Mouse (Mus musculus) lung, embryonic 14.5 days (tissue): ENCODE measurements at regions not wholly inside any gene's neighbourhood (a gene's known extent, or its start where the extent isn't known, plus 50 kb on each side); places are given as distances from the start of the nearest gene placed in this dataset.
A peak's percentile ranks its signal among the peaks of the same experiment; 100 is the strongest.

Experiments
- ATAC-seq: fragments of 200-750 bp; cut with Nextera tagmentation; 2 replicates; pipeline ENCODE4 v1.8.0; 2017; ENCODE audit warnings: mild to moderate bottlenecking, moderate TSS enrichment, moderate library complexity; ENCODE audit not compliant: insufficient read depth
- DNase-seq: peaks from one replicate; pipeline ENCODE4 v3.0.0-alpha.2; 2015
- H3K27ac ChIP-seq: fragments of 300-500 bp; sonication (generic); 2 replicates; pipeline ENCODE4 v1.5.1; 2014; ENCODE audit warnings: low read depth, mild to moderate bottlenecking, moderate library complexity
- H3K27me3 ChIP-seq: fragments of 300-500 bp; sonication (generic); 2 replicates; pipeline ENCODE4 v1.6.1; 2014; ENCODE audit warnings: low read length, control low read depth; ENCODE audit not compliant: insufficient read depth
- H3K36me3 ChIP-seq: fragments of 300-500 bp; sonication (generic); 2 replicates; pipeline ENCODE4 v1.6.1; 2014; ENCODE audit warnings: control low read depth; ENCODE audit not compliant: insufficient read depth
- H3K4me1 ChIP-seq: fragments of 300-500 bp; sonication (generic); 2 replicates; pipeline ENCODE4 v1.6.1; 2014; ENCODE audit warnings: antibody characterized with exemption, control low read depth; ENCODE audit not compliant: insufficient read depth
- H3K4me2 ChIP-seq: fragments of 300-500 bp; sonication (generic); 2 replicates; pipeline ENCODE4 v1.6.1; 2014; ENCODE audit warnings: mild to moderate bottlenecking
- H3K4me3 ChIP-seq: fragments of 300-500 bp; sonication (generic); 2 replicates; pipeline ENCODE4 v1.5.1; 2014; ENCODE audit warnings: low read depth, low read length
- H3K9ac ChIP-seq: fragments of 300-500 bp; sonication (generic); 2 replicates; pipeline ENCODE4 v1.6.1; 2014
- H3K9me3 ChIP-seq: fragments of 300-500 bp; sonication (generic); 2 replicates; pipeline ENCODE4 v1.6.1; 2016; ENCODE audit warnings: low read depth, low read length, control low read depth
- CTCF ChIP-seq: IDR thresholded peaks from 2 replicates; pipeline ENCODE4 v1.5.1; 2016; ENCODE audit warnings: antibody characterized with exemption, low read depth
- WGBS: fragments of 180-500 bp; shearing (Covaris S2); extraction: QIAGEN DNeasy Blood & Tissue Kit; methylation state at CpG from one replicate; pipeline ENCODE4 v1.1.7; 2014; 5-methylcytosine and 5-hydroxymethylcytosine counted together

- no peak for DNase-seq
- no peak for ATAC-seq
- Histone ChIP-seq H3K9me3 (no peaks in the 10 kb centered on the region), H3K9ac (no peak overlapping the region), H3K4me3 (no peak overlapping the region), H3K36me3 (no peaks in the 10 kb centered on the region), H3K27ac (no peak overlapping the region), H3K4me1 (no peaks in the 10 kb centered on the region), H3K4me2 (no peak overlapping the region), H3K27me3 (no peaks in the 10 kb centered on the region)
- WGBS, result 66% methylated on average over 9 of the region's 9 CpGs
- no peak for TF ChIP-seq CTCF
Measured at GRCm38 (mm10) chr4:31672171-31672841, 291.6 kb upstream of the Map3k7 start.

GRCm38 (mm10) chr4:31672842-31673171, 291.1 kb upstream of the Map3k7 start:
- no peak overlapping the region for H3K9ac ChIP-seq
- no peak for DNase-seq

GRCm38 (mm10) chr4:31679007-31679590, 284.8 kb upstream of the Map3k7 start:
- Histone ChIP-seq H3K36me3 (no peaks in the 10 kb centered on the region), H3K27me3 (no peaks in the 10 kb centered on the region), H3K4me2 (no peak overlapping the region), H3K27ac (no peak overlapping the region), H3K9me3 (no peaks in the 10 kb centered on the region), H3K4me1 (no peaks in the 10 kb centered on the region), H3K4me3 (no peak overlapping the region), H3K9ac (no peak overlapping the region)
- WGBS, result 75% methylated on average over 13 of the region's 13 CpGs
- DNase-seq (no peak), ATAC-seq (no peak)
- TF ChIP-seq CTCF, result no peak

More at GRCm38 (mm10) chr4:31672842-31673171, 291.1 kb upstream of the Map3k7 start:
- H3K27me3 ChIP-seq, result no peaks in the 10 kb centered on the region
- H3K4me1 ChIP-seq, result no peaks in the 10 kb centered on the region
- WGBS, result 67% methylated on average over 2 of the region's 2 CpGs
- H3K36me3 ChIP-seq, result no peaks in the 10 kb centered on the region
- no peaks in the 10 kb centered on the region for H3K9me3 ChIP-seq
- ATAC-seq, result no peak
- no peak overlapping the region for H3K4me3 ChIP-seq
- H3K27ac ChIP-seq, result no peak overlapping the region
- H3K4me2 ChIP-seq, result no peak overlapping the region
- no peak for TF ChIP-seq CTCF

GRCm38 (mm10) chr4:31680958-31681357, 282.9 kb upstream of the Map3k7 start:
- no peak overlapping the region for H3K4me3 ChIP-seq
- H3K27ac ChIP-seq, result no peak overlapping the region
- no peak for TF ChIP-seq CTCF
- H3K4me1 ChIP-seq, result no peaks in the 10 kb centered on the region
- no peaks in the 10 kb centered on the region for H3K36me3 ChIP-seq
- H3K9me3 ChIP-seq, result no peaks in the 10 kb centered on the region
- DNase-seq (no peak), ATAC-seq (no peak)
- no peak overlapping the region for H3K9ac ChIP-seq
- H3K4me2 ChIP-seq, result no peak overlapping the region
- 66% methylated on average over 2 of the region's 2 CpGs for WGBS
- H3K27me3 ChIP-seq, result no peaks in the 10 kb centered on the region

- no peak for TF ChIP-seq CTCF
- Histone ChIP-seq H3K4me2 (no peak overlapping the region), H3K9ac (no peak overlapping the region), H3K27ac (no peak overlapping the region), H3K36me3 (no peaks in the 10 kb centered on the region), H3K4me1 (no peaks in the 10 kb centered on the region), H3K27me3 (no peaks in the 10 kb centered on the region), H3K9me3 (no peaks in the 10 kb centered on the region), H3K4me3 (no peak overlapping the region)
- peak; percentile 93 for ATAC-seq
- WGBS, result 65% methylated on average over 2 of the region's 2 CpGs
- DNase-seq, result peak; percentile 73
Measured at GRCm38 (mm10) chr4:31689083-31689482, 274.8 kb upstream of the Map3k7 start.

GRCm38 (mm10) chr4:31697769-31698505, 266.0 kb upstream of the Map3k7 start:
- Histone ChIP-seq H3K9ac (no peak overlapping the region), H3K9me3 (no peaks in the 10 kb centered on the region)

GRCm38 (mm10) chr4:31698506-31698782, 265.5 kb upstream of the Map3k7 start:
- Histone ChIP-seq H3K27me3 (no peaks in the 10 kb centered on the region), H3K27ac (no peak overlapping the region; the same call in 1 of the 2 replicates), H3K4me1 (no peaks in the 10 kb centered on the region), H3K9me3 (no peaks in the 10 kb centered on the region), H3K4me2 (no peak overlapping the region), H3K36me3 (no peaks in the 10 kb centered on the region), H3K9ac (no peak overlapping the region), H3K4me3 (no peak overlapping the region)
- no peak for DNase-seq
- WGBS, result 42% methylated on average over 4 of the region's 4 CpGs
- no peak for TF ChIP-seq CTCF
- ATAC-seq, result peak; percentile 65; the same call in 1 of the 2 replicates

More at GRCm38 (mm10) chr4:31697769-31698505, 266.0 kb upstream of the Map3k7 start:
- Histone ChIP-seq H3K4me1 (no peaks in the 10 kb centered on the region), H3K27me3 (no peaks in the 10 kb centered on the region), H3K27ac (no peak overlapping the region; the same call in 1 of the 2 replicates), H3K36me3 (no peaks in the 10 kb centered on the region), H3K4me3 (no peak overlapping the region), H3K4me2 (no peak overlapping the region)
- ATAC-seq (peak; percentile 73), DNase-seq (peak; percentile 21)
- 44% methylated on average over 9 of the region's 9 CpGs for WGBS
- TF ChIP-seq CTCF, result no peak
